Mouse (Mus musculus): Measurements from ENCODE around the gene Ralgds.

- TF ChIP-seq POLR2A (IDR thresholded peaks at IDR 0.05; ENCODE audit: low read depth, low read length) (no peak), RCOR1 (conservative IDR thresholded peaks at IDR 0.05; ENCODE audit: low read depth, low read length) (no peak), CTCF (conservative IDR thresholded peaks at IDR 0.05 in 1 of 2, IDR thresholded peaks at IDR 0.05 in 1 of 2; ENCODE audit: low read depth in 2 of 2, low read length in 2 of 2) (no peak), BHLHE40 (IDR thresholded peaks at IDR 0.05; ENCODE audit: low read depth, low read length) (no peak), GABPA (IDR thresholded peaks at IDR 0.05; ENCODE audit: insufficient replicate concordance, low read depth, low read length) (no peak), NELFE (IDR thresholded peaks at IDR 0.05; ENCODE audit: low read depth, low read length) (no peak), RAD21 (IDR thresholded peaks at IDR 0.05; ENCODE audit: low read depth, low read length) (no peak), E2F4 (IDR thresholded peaks at IDR 0.05; ENCODE audit: insufficient replicate concordance, low read depth, low read length) (no peak), USF1 (IDR thresholded peaks at IDR 0.05; ENCODE audit: low read depth, low read length) (no peak), MAFK (IDR thresholded peaks at IDR 0.05; ENCODE audit: insufficient replicate concordance, low read length) (no peak), MXI1 (IDR thresholded peaks at IDR 0.05; ENCODE audit: low read depth, low read length) (no peak)
These were observed 18.4 kb upstream of the Ralgds start for GRCm38 (mm10) chr2:28494521-28494920.

Data from CH12.LX (cell line).